Mouse (Mus musculus) midbrain, embryonic 16.5 days (tissue): Measurements from ENCODE around the gene Selenow. TPM values are rescaled to one million over a fixed set of nuclear protein-coding genes. Genes with fewer than 3 reads are reported as not detected.

ENCODE experiments used
- ATAC-seq: fragments of 200-750 bp; cut with Nextera tagmentation; 2 replicates; pipeline ENCODE4 v1.8.0; 2017; ENCODE audit warnings: moderate TSS enrichment
- H3K27ac ChIP-seq: fragments of 300-500 bp; sonication (generic); 2 replicates; pipeline ENCODE4 v1.5.1; 2014; ENCODE audit warnings: mild to moderate bottlenecking, low read length, mixed read lengths
- H3K27me3 ChIP-seq: fragments of 300-500 bp; sonication (generic); 2 replicates; pipeline ENCODE4 v1.6.1; 2014; ENCODE audit warnings: low read depth, low read length, mixed read lengths; ENCODE audit not compliant: control insufficient read depth, insufficient read depth
- H3K36me3 ChIP-seq: fragments of 300-500 bp; sonication (generic); 2 replicates; pipeline ENCODE4 v1.6.1; 2014; ENCODE audit warnings: mild to moderate bottlenecking, low read length, moderate library complexity, mixed read lengths; ENCODE audit not compliant: control insufficient read depth, insufficient read depth
- H3K4me1 ChIP-seq: fragments of 300-500 bp; sonication (generic); 2 replicates; pipeline ENCODE4 v1.6.1; 2014; ENCODE audit warnings: mild to moderate bottlenecking, low read length, mixed read lengths; ENCODE audit not compliant: control insufficient read depth, insufficient read depth
- H3K4me2 ChIP-seq: fragments of 300-500 bp; sonication (generic); 2 replicates; pipeline ENCODE4 v1.6.1; 2014; ENCODE audit warnings: mild to moderate bottlenecking, low read length, mixed read lengths
- H3K4me3 ChIP-seq: fragments of 300-500 bp; sonication (generic); 2 replicates; pipeline ENCODE4 v1.5.1; 2014; ENCODE audit warnings: low read depth, mild to moderate bottlenecking, low read length, moderate library complexity, mixed read lengths
- H3K9ac ChIP-seq: fragments of 300-500 bp; sonication (generic); 2 replicates; pipeline ENCODE4 v1.6.1; 2014; ENCODE audit warnings: low read depth, low read length, mixed read lengths
- H3K9me3 ChIP-seq: fragments of 300-500 bp; sonication (generic); replicated peaks from 2 replicates; pipeline ENCODE4 v1.6.1; 2014; ENCODE audit warnings: mild to moderate bottlenecking, low read length, mixed read lengths; ENCODE audit not compliant: control insufficient read depth, poor library complexity, severe bottlenecking
- WGBS: fragments of 180-500 bp; shearing (Covaris S2); extraction: QIAGEN DNeasy Blood & Tissue Kit; methylation state at CpG from one replicate; pipeline ENCODE4 v1.1.7; 2014; 5-methylcytosine and 5-hydroxymethylcytosine counted together
- polyA plus RNA-seq: library from polyadenylated mRNA; unstranded; fragments of >200 nt; fragmentation: Nextera tagmentation; extraction: Ambion mirVana; gene quantifications from 2 replicates; pipeline ENCODE4 v1.2.1, GENCODE M21; 2015

The Selenow gene
- polyA plus RNA-seq, 1 experiment from 2014 or later = 1,695 TPM

- Histone ChIP-seq H3K9ac (no peak overlapping the region), H3K27ac (no peak overlapping the region), H3K36me3 (no peaks in the 10 kb centered on the region), H3K4me3 (no peak overlapping the region), H3K9me3 (no peaks in the 10 kb centered on the region), H3K27me3 (no peaks in the 10 kb centered on the region), H3K4me1 (peaks cover 3% of the 10 kb centered on the region; the same call in 1 of the 2 replicates), H3K4me2 (no peak overlapping the region)
- no peak for ATAC-seq
- 66% methylated on average over 4 of the region's 4 CpGs for WGBS
Observed at GRCm38 (mm10) chr7:15961239-15961638, 39.0 kb upstream of the Selenow start.

DNA sequence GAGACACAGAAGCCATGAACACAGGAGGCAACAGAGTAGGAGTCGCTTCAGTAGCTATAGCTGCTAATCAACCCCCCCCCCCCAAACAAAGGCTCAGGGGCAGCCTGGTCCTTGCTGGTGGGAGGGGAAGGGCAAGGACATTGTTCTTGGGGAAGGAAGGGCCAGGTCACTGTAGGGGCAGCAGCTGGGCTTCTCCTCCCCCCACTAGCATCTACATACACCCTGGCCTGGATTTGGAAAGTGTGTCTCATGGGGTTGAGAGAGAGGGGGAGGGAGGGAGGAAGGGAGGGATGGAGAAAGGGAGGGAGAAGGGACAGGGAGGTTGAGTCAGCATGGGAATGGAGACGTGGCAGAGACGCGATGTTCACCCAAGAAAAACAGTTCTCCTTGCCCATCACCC is 38.5 kb upstream of the Selenow start:
- no peak overlapping the region for H3K27ac ChIP-seq
- no peaks in the 10 kb centered on the region for H3K36me3 ChIP-seq
- no peak overlapping the region for H3K9ac ChIP-seq
- no peak for ATAC-seq
- H3K4me1 ChIP-seq = peaks cover 3% of the 10 kb centered on the region; the same call in 1 of the 2 replicates
- 31% methylated on average over 4 of the region's 4 CpGs for WGBS
- H3K27me3 ChIP-seq = no peaks in the 10 kb centered on the region
- H3K4me2 ChIP-seq = no peak overlapping the region
- H3K9me3 ChIP-seq = no peaks in the 10 kb centered on the region
- H3K4me3 ChIP-seq = no peak overlapping the region

DNA sequence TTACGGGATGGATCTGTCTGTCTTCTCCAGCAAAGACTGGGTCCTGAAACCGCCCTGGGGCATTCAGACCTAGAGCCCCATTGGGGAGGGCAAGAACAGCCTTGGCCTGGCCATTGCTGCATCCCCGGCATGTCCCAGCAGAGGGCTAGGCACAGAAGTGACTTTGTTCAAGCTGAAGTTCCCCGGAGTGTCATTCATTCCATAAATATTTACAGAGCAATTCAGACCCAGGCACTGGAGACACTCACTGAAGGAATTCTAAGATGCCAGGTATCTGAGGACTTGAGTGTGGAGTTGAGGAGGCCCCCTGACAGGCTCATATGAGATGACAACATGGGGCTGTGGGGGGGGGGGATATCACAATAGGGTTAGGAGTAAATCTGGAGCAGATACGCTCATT is 33.9 kb upstream of the Selenow start:
- H3K4me3 ChIP-seq = no peak overlapping the region
- no peaks in the 10 kb centered on the region for H3K9me3 ChIP-seq
- no peak overlapping the region for H3K4me2 ChIP-seq
- 75% methylated on average over 5 of the region's 5 CpGs for WGBS
- ATAC-seq = no peak
- H3K9ac ChIP-seq = no peak overlapping the region
- H3K27ac ChIP-seq = no peak overlapping the region
- no peaks in the 10 kb centered on the region for H3K4me1 ChIP-seq
- H3K36me3 ChIP-seq = no peaks in the 10 kb centered on the region
- no peaks in the 10 kb centered on the region for H3K27me3 ChIP-seq

- H3K36me3 ChIP-seq = no peaks in the 10 kb centered on the region
- H3K4me1 ChIP-seq = no peaks in the 10 kb centered on the region
- H3K9ac ChIP-seq = no peak overlapping the region
- no peaks in the 10 kb centered on the region for H3K27me3 ChIP-seq
- 30% methylated on average over 7 of the region's 7 CpGs for WGBS
- ATAC-seq = no peak
- H3K9me3 ChIP-seq = no peaks in the 10 kb centered on the region
- H3K4me3 ChIP-seq = peak overlapping the region; percentile 17
- H3K4me2 ChIP-seq = peak overlapping the region; percentile 39
- no peak overlapping the region for H3K27ac ChIP-seq
Observed at GRCm38 (mm10) chr7:15955509-15955908, 33.3 kb upstream of the Selenow start.

DNA sequence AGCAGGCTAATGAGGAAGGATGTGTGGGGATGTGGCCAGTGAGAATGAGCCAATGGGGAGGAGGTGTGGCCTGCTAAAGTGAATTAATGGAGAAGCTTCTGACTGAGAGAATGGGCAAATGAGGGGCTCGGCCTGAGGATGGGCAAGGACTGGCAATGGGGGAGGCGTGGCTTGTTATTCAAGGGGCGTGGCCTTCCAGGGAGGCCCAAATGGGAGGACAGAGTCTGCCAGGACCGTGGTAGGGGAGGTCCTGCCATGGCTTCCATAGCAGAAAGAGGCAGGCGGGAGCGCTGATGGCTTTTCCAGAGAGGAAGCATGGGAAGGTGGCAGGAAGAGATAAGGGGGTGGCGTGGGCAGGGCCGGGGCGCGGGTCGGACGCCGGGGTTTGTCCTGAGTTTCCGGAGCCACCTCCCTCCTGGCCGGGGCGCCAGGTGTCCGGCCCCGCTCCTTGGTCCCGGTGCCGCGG is 32.8 kb upstream of the Selenow start:
- H3K27ac ChIP-seq = no peak overlapping the region
- H3K9me3 ChIP-seq = no peaks in the 10 kb centered on the region
- 8% methylated on average over 18 of the region's 21 CpGs for WGBS
- H3K4me1 ChIP-seq = no peaks in the 10 kb centered on the region
- H3K4me2 ChIP-seq = peak overlapping the region; percentile 39
- H3K4me3 ChIP-seq = peak overlapping the region; percentile 17
- no peak overlapping the region for H3K9ac ChIP-seq
- no peaks in the 10 kb centered on the region for H3K27me3 ChIP-seq
- no peaks in the 10 kb centered on the region for H3K36me3 ChIP-seq
- no peak; the same call in 1 of the 2 replicates for ATAC-seq

DNA sequence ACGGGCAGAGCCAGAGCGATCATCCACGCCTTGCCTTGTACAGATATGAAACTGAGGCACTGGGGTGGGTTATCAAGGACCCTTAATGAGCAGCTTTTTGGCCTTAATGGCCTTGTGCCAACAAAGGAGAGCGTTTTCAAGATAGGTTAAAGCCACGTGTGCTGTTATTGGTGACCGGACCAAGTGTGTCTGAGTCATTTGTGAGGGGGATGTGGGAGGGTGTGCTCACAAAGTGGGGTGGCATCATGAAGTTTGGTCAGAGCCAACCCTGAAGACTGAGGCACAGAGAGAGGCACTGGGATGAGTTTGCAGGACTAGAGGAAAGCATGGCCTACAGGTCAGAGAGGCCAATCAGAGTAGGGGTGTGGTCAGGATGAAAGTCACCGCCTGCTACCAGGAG is 32.2 kb upstream of the Selenow start:
- 91% methylated on average over 7 of the region's 7 CpGs for WGBS
- no peaks in the 10 kb centered on the region for H3K4me1 ChIP-seq
- H3K27me3 ChIP-seq = no peaks in the 10 kb centered on the region
- no peak overlapping the region for H3K27ac ChIP-seq
- no peaks in the 10 kb centered on the region for H3K36me3 ChIP-seq
- H3K9me3 ChIP-seq = no peaks in the 10 kb centered on the region
- no peak overlapping the region for H3K4me3 ChIP-seq
- no peak overlapping the region for H3K9ac ChIP-seq
- no peak for ATAC-seq
- H3K4me2 ChIP-seq = no peak overlapping the region

GRCm38 (mm10) chr7:15953307-15954074 is 31.3 kb upstream of the Selenow start:
- no peaks in the 10 kb centered on the region for H3K9me3 ChIP-seq
- H3K4me3 ChIP-seq = no peak overlapping the region
- 94% methylated on average over 13 of the region's 13 CpGs for WGBS
- no peak overlapping the region for H3K9ac ChIP-seq
- no peaks in the 10 kb centered on the region for H3K36me3 ChIP-seq
- no peaks in the 10 kb centered on the region for H3K4me1 ChIP-seq
- no peaks in the 10 kb centered on the region for H3K27me3 ChIP-seq
- no peak overlapping the region for H3K4me2 ChIP-seq
- no peak for ATAC-seq
- H3K27ac ChIP-seq = no peak overlapping the region

DNA sequence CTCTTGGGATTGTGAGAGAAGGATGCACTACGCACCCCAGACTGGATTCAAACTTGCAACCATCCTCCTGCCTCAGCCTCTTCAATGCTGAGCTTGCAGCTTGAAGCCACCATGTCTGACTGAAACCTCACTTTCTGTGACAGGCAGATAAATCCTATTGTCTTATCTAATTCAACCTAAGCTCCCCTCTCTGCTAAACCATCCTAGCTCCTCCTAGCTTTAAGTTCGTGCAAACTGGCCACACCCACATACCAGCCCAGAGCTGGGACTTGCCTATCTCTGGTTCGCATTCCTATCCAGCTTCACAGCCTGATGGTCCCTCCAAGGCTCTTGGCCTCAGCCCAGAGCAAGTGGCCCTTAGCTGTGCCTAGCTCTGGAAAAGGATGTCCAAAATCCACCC is 30.2 kb upstream of the Selenow start:
- Histone ChIP-seq H3K4me1 (no peaks in the 10 kb centered on the region), H3K9me3 (no peaks in the 10 kb centered on the region), H3K36me3 (no peaks in the 10 kb centered on the region), H3K27ac (no peak overlapping the region), H3K4me3 (no peak overlapping the region), H3K4me2 (no peak overlapping the region), H3K9ac (no peak overlapping the region), H3K27me3 (no peaks in the 10 kb centered on the region)
- WGBS = 78% methylated on average over 3 of the region's 3 CpGs
- no peak for ATAC-seq

- Histone ChIP-seq H3K4me2 (no peak overlapping the region), H3K4me1 (peaks cover 6% of the 10 kb centered on the region), H3K4me3 (no peak overlapping the region), H3K27ac (no peak overlapping the region), H3K9me3 (no peaks in the 10 kb centered on the region), H3K36me3 (no peaks in the 10 kb centered on the region), H3K27me3 (no peaks in the 10 kb centered on the region), H3K9ac (no peak overlapping the region)
- WGBS = 87% methylated on average over 15 of the region's 15 CpGs
- no peak for ATAC-seq
Observed at GRCm38 (mm10) chr7:15950008-15950407, 27.8 kb upstream of the Selenow start.
